Mouse (Mus musculus) granulocyte monocyte progenitor cell, adult 5-6 weeks (primary cell): ENCODE data around the gene Astn1. TPM values are rescaled to one million over a fixed set of nuclear protein-coding genes. Genes with fewer than 3 reads are reported as not detected.

Experiments used
- ATAC-seq: replicated peaks from 2 replicates; pipeline ENCODE4 v1.8.0; 2016; ENCODE audit warnings: mild to moderate bottlenecking, moderate TSS enrichment, inconsistent platforms; ENCODE audit not compliant: poor library complexity, severe bottlenecking
- total RNA-seq, 2 experiments: library from RNA; stranded (forward) in 1 of 2; stranded (reverse) in 1 of 2; fragments of 200-712, 200-1000 nt in 1 of 2; fragments of >200 nt in 1 of 2; fragmentation: Nextera tagmentation in 1 of 2; gene quantifications; 2 replicates each; pipeline ENCODE4 v1.2.3; 2014 to 2017

Astn1 gene
- total RNA-seq, 2 experiments from 2014 or later: not detected

- no peak for ATAC-seq
Measured at GRCm38 (mm10) chr1:158604149-158604548, 242.1 kb downstream of the Astn1 start.

- no peak for ATAC-seq
Measured at GRCm38 (mm10) chr1:158605597-158605996, 243.5 kb downstream of the Astn1 start.

GRCm38 (mm10) chr1:158606324-158606723 is 244.3 kb downstream of the Astn1 start:
- no peak for ATAC-seq

GRCm38 (mm10) chr1:158607201-158607600 is 245.1 kb downstream of the Astn1 start:
- no peak for ATAC-seq

- ATAC-seq: no peak
Measured at GRCm38 (mm10) chr1:158615202-158615601, 253.1 kb downstream of the Astn1 start.

GRCm38 (mm10) chr1:158617943-158618342 is 255.9 kb downstream of the Astn1 start:
- ATAC-seq: no peak

GRCm38 (mm10) chr1:158632935-158633334 is 270.9 kb downstream of the Astn1 start:
- ATAC-seq: no peak

GRCm38 (mm10) chr1:158633441-158633840 is 271.4 kb downstream of the Astn1 start:
- ATAC-seq: no peak

GRCm38 (mm10) chr1:158641306-158641705 is 279.2 kb downstream of the Astn1 start:
- no peak for ATAC-seq

GRCm38 (mm10) chr1:158642247-158642646 is 280.2 kb downstream of the Astn1 start:
- no peak for ATAC-seq

- no peak for ATAC-seq
Measured at GRCm38 (mm10) chr1:158652799-158653198, 290.7 kb downstream of the Astn1 start.

- peak; percentile 68; the same call in 1 of the 2 replicates for ATAC-seq
Measured at GRCm38 (mm10) chr1:158653808-158654520, 291.9 kb downstream of the Astn1 start.

GRCm38 (mm10) chr1:158654571-158655205 is 292.6 kb downstream of the Astn1 start:
- ATAC-seq: peak; percentile 82

GRCm38 (mm10) chr1:158656986-158657385 is 294.9 kb downstream of the Astn1 start:
- no peak for ATAC-seq

GRCm38 (mm10) chr1:158666001-158666400 is 303.9 kb downstream of the Astn1 start:
- ATAC-seq: no peak

- peak; percentile 96 for ATAC-seq
Measured at GRCm38 (mm10) chr1:158669971-158670592, 308.0 kb downstream of the Astn1 start.

- no peak for ATAC-seq
Measured at GRCm38 (mm10) chr1:158687726-158688125, 325.7 kb downstream of the Astn1 start.

GRCm38 (mm10) chr1:158697423-158697822 is 335.4 kb downstream of the Astn1 start:
- no peak for ATAC-seq

GRCm38 (mm10) chr1:158697859-158698569 is 335.9 kb downstream of the Astn1 start:
- ATAC-seq: peak; percentile 56

GRCm38 (mm10) chr1:158699276-158699675 is 337.2 kb downstream of the Astn1 start:
- no peak for ATAC-seq

GRCm38 (mm10) chr1:158700147-158700546 is 338.1 kb downstream of the Astn1 start:
- no peak for ATAC-seq
